Mouse (Mus musculus) liver, adult 2 months (tissue): ENCODE results near the gene Fgf18.

Experiments used
- CTCF ChIP-seq: fragments of 200-500 bp; IDR thresholded peaks from 2 replicates; pipeline ENCODE4 v1.5.1; 2011; ENCODE audit warnings: low read depth, low read length, control low read depth
- POLR2A ChIP-seq: fragments of 200-500 bp; IDR thresholded peaks from 2 replicates; pipeline ENCODE4 v1.6.1; 2011; ENCODE audit warnings: low read length, control low read depth; ENCODE audit not compliant: insufficient read depth; ENCODE audit errors: extremely low read depth

DNA sequence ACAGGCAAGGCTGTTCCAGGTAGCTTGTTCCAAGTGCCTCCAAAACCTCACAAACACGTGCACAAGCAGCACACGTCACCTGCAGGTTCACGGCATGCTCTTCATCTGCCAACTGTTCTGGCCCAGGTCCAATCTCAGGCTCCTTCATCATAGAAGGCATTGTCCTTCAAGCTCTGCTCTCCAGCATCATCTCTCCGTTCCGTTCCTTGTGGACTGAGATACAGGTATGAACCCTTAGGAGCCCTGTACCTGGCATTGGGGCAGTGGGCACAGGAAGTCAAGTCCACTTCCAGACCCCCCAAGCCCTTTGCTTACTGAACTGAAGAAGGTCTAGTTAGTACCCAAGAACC, 7.1 kb downstream of the Fgf18 start:
- TF ChIP-seq POLR2A (no peak), CTCF (no peak)
